Mouse (Mus musculus): Measurements from ENCODE around the gene Fam114a2. TPM values are rescaled to one million over a fixed set of nuclear protein-coding genes. Genes with fewer than 3 reads are reported as not detected.

The Fam114a2 gene
- polyA plus RNA-seq, 1 experiment from 2014 or later = 81.8 TPM

DNA sequence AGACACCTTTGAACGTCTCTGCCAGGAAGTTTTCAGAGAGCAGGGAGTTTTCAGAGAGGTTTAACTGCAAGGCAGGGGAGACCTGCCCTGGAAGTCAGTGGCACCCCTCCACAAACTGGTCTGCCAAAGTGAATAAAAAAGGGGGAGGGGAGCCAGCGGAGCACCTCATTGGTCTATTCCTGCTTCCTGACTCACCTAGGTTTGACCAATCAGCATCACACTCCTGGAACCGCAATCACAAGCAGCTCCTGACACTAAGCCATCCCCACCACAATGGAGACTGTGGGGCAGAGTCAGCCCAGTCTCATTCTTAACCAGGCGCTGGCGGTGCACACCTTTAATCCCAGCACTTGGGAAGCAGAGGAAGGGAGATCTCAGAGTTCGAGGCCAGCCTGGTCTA lies 48.4 kb downstream of the Fam114a2 start:
- WGBS = 49% methylated on average over 6 of the region's 6 CpGs
- Histone ChIP-seq H3K9me3 (no peaks in the 10 kb centered on the region), H3K4me1 (0 out of 2 replicates have a peak, but pooled peaks cover 2% of the 10 kb centered on the region), H3K36me3 (no peaks in the 10 kb centered on the region), H3K27me3 (no peaks in the 10 kb centered on the region; the same call in 1 of the 2 replicates), H3K27ac (no peak overlapping the region), H3K4me3 (no peak overlapping the region), H3K4me2 (no peak overlapping the region), H3K9ac (no peak overlapping the region)
- no peak for ATAC-seq (ENCODE audit: insufficient number of reproducible peaks, insufficient read depth, low FRiP score, low TSS enrichment, low read depth)

DNA sequence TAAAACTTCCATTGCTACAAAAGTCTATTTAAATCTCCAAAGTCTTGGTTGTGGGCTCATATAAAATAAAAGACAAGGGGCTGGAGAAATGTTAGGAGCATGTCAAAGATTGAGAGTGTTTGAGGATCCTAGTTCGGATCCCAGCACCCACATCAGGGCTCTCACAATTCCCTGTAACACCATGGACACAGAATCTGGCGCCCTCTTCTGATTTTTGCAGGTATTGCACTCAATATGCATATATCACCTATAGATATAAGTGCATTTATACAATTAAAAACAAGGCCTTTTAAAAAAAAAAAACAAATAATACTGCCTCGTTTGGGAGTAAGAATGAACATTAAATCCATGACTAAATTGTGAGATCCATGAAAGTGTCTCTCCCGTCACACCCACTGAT lies 49.7 kb downstream of the Fam114a2 start:
- Histone ChIP-seq H3K4me2 (no peak overlapping the region), H3K27ac (no peak overlapping the region), H3K9ac (no peak overlapping the region), H3K36me3 (no peaks in the 10 kb centered on the region), H3K4me1 (0 out of 2 replicates have a peak, but pooled peaks cover 2% of the 10 kb centered on the region), H3K9me3 (no peaks in the 10 kb centered on the region), H3K27me3 (no peaks in the 10 kb centered on the region), H3K4me3 (no peak overlapping the region)
- WGBS = 82% methylated on average over 4 of the region's 4 CpGs
- ATAC-seq (ENCODE audit: insufficient number of reproducible peaks, insufficient read depth, low FRiP score, low TSS enrichment, low read depth) = no peak

DNA sequence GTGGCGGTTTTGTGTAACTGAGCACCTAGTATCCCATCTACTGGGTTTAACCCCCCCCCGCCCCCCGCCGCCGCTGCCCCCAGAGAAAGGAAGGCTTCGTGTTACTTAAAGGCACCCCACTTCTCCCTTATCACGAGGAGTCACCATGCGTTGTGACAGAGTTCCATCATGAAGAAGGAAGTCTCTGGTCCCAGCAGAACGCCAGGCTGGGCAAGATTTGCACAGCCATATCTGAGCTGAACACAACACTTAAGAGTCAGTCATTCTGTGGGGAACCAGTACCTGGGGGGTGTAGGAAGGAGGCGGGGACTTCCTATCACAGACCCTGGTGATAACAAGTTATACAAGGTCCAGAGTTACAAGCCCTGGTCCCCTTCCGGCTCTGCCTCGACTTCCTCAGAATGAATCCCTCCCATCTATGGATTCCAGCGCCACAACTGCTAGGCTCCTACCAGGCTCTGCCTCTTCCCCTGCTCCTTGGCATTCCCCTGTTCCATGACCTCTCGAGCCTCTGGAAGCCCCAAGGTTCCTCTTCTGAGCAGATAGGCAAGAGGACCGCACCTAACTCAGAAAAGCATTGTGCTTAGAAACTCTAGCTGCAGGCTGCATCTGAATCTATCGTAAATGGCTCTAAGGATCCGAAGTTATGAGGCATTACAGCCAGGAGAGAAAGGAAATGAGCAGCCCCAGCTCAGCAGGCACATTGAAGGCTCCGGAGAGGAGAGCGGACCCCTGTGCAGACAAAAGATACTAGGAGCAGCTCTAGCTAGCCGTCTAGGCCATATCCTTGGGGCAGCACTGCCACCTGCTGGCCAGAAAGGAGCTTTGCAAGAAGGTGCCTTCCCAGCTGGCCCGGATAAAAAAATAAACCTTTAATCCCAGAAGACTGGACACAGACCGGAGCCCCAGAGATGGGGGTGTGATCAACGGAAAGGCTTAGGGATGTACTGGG lies 51.0 kb downstream of the Fam114a2 start:
- Histone ChIP-seq H3K9me3 (no peaks in the 10 kb centered on the region), H3K36me3 (no peaks in the 10 kb centered on the region), H3K4me3 (no peak overlapping the region), H3K4me1 (0 out of 2 replicates have a peak, but pooled peaks cover 2% of the 10 kb centered on the region), H3K4me2 (no peak overlapping the region), H3K9ac (no peak overlapping the region), H3K27me3 (no peaks in the 10 kb centered on the region), H3K27ac (no peak overlapping the region)
- no peak for ATAC-seq (ENCODE audit: insufficient number of reproducible peaks, insufficient read depth, low FRiP score, low TSS enrichment, low read depth)
- 55% methylated on average over 23 of the region's 23 CpGs for WGBS

DNA sequence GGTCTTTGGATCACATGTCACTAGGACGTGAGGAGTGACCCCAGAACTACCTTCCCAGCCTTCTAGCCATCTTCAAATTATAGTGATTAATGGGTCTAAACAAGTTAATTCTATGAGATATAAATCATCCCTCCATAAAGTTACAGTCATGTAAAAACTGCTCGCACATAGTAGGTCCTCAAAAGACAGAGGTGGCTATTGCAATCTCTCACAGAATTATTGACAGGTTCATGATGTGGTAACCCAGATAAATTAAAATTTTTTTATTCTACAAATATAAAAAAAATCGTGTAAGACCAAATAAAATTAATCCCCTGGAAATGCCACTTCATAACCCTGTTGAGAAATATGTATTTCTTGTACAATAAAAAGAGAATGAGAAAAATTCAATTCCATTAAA lies 52.6 kb downstream of the Fam114a2 start:
- WGBS = 70% methylated on average over 3 of the region's 3 CpGs
- no peaks in the 10 kb centered on the region for H3K9me3 ChIP-seq
- H3K4me3 ChIP-seq = no peak overlapping the region
- H3K36me3 ChIP-seq = no peaks in the 10 kb centered on the region
- 0 out of 2 replicates have a peak, but pooled peaks cover 2% of the 10 kb centered on the region for H3K4me1 ChIP-seq
- H3K27me3 ChIP-seq = no peaks in the 10 kb centered on the region
- ATAC-seq (ENCODE audit: insufficient number of reproducible peaks, insufficient read depth, low FRiP score, low TSS enrichment, low read depth) = no peak
- H3K4me2 ChIP-seq = no peak overlapping the region
- no peak overlapping the region for H3K27ac ChIP-seq
- H3K9ac ChIP-seq = no peak overlapping the region

DNA sequence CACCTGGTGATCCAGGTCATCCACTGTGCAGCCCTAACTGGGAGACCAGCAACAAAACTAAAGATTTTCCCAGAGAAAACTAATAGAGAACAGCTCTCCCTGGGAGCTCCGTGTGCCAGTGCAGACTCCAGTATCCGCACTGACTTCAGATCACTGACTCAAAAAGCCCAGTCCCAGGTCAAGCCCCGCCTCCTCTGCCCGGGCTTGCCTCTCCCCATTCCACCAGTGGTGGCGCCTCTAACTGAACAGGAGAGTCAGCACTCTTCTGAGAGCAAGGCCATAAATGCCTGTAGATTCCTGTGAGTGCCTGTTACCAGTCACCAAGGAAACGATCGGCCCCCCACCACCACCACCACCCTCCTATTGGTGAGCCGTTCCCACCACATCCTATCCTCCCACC lies 53.4 kb downstream of the Fam114a2 start:
- H3K4me3 ChIP-seq = no peak overlapping the region
- WGBS = 46% methylated on average over 8 of the region's 8 CpGs
- H3K9me3 ChIP-seq = no peaks in the 10 kb centered on the region
- no peaks in the 10 kb centered on the region for H3K27me3 ChIP-seq
- H3K9ac ChIP-seq = no peak overlapping the region
- no peak for ATAC-seq (ENCODE audit: insufficient number of reproducible peaks, insufficient read depth, low FRiP score, low TSS enrichment, low read depth)
- 0 out of 2 replicates have a peak, but pooled peaks cover 2% of the 10 kb centered on the region for H3K4me1 ChIP-seq
- no peak overlapping the region for H3K4me2 ChIP-seq
- no peak overlapping the region for H3K27ac ChIP-seq
- H3K36me3 ChIP-seq = no peaks in the 10 kb centered on the region

DNA sequence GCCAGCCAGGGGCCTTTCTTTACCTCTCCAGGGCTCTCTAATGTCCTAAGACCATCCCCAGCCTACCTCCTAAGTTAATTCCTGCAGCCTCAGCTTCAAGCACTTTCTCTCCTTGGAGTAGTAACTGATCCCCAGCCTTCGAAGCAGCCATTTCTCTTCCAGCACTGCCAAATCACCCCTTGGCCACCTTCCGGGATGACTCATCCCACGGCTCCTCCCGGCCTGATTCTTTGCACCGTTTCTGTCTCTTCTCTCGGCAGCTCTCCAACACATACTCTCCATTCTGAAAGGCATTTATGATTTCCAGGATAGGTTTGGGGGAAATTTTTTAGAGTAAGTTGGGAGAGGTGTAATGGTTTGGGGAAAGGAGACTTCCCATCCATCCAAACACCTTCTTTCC lies 58.7 kb downstream of the Fam114a2 start:
- ATAC-seq (ENCODE audit: insufficient number of reproducible peaks, insufficient read depth, low FRiP score, low TSS enrichment, low read depth) = no peak
- no peaks in the 10 kb centered on the region for H3K4me1 ChIP-seq
- H3K36me3 ChIP-seq = no peaks in the 10 kb centered on the region
- no peaks in the 10 kb centered on the region for H3K9me3 ChIP-seq
- H3K9ac ChIP-seq = no peak overlapping the region
- H3K4me3 ChIP-seq = no peak overlapping the region
- 74% methylated on average over 6 of the region's 6 CpGs for WGBS
- no peaks in the 10 kb centered on the region for H3K27me3 ChIP-seq
- H3K4me2 ChIP-seq = no peak overlapping the region
- H3K27ac ChIP-seq = no peak overlapping the region

DNA sequence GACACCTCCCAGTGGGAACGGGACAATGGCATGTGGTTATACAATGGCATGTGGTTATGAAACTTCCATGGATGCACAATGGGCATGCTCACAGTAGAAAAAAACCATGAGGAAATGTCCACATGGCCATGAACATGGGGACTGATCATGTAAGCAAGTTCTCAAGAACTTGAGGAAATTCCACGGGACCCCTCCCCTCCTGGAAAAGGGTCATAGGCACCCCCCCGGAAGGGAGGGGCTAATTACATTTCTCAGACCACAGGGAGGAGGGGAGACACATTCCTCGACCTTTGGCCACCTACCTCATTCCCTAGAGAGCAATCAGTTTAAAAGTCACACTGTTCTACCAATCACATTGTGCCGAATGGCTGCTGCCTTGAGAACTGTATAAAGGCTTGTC lies 64.0 kb downstream of the Fam114a2 start:
- no peak overlapping the region for H3K27ac ChIP-seq
- H3K4me1 ChIP-seq = no peaks in the 10 kb centered on the region
- WGBS = 42% methylated on average over 5 of the region's 5 CpGs
- H3K4me3 ChIP-seq = no peak overlapping the region
- no peak for ATAC-seq (ENCODE audit: insufficient number of reproducible peaks, insufficient read depth, low FRiP score, low TSS enrichment, low read depth)
- no peak overlapping the region for H3K9ac ChIP-seq
- no peak overlapping the region for H3K4me2 ChIP-seq
- no peaks in the 10 kb centered on the region for H3K9me3 ChIP-seq
- H3K27me3 ChIP-seq = no peaks in the 10 kb centered on the region
- H3K36me3 ChIP-seq = no peaks in the 10 kb centered on the region

DNA sequence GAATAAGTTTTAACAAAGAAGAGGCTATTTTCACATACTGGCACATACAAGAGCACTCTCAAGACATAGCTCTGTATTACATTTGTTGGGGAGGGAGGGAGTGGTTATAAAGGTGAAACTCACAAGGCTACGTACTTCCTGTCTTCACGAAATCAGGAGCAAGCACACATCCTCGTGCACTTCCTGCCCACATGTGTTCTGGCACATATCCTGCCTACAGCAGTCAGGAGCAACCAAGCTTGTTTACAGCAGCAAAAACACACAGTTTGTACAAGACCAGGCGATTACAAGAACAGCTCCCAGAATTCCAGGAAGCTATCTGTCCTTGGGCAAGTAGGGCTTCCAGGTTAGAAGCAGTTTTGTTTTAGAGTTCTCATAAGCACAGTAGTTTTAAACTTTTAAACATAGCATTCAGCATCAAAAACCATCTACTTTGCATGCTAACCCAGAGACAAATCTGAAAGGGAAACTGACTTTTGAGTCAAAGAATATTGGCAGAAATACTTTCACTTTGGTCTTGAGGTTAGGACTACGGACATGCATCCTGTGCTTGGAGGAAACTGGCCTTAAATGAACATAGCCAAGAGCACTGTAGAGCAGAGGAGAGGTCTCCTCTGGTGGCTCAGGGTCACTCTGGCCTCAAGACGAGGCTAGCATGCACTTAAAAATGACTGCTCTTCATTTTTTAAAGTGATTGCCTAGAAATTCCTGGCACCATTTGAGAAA lies 73.0 kb downstream of the Fam114a2 start:
- no peaks in the 10 kb centered on the region for H3K27me3 ChIP-seq
- H3K9me3 ChIP-seq = no peaks in the 10 kb centered on the region
- no peak overlapping the region for H3K9ac ChIP-seq
- ATAC-seq (ENCODE audit: insufficient number of reproducible peaks, insufficient read depth, low FRiP score, low TSS enrichment, low read depth) = no peak
- no peak overlapping the region for H3K27ac ChIP-seq
- no peaks in the 10 kb centered on the region for H3K4me1 ChIP-seq
- H3K4me3 ChIP-seq = no peak overlapping the region
- no peak overlapping the region for H3K4me2 ChIP-seq
- no peaks in the 10 kb centered on the region for H3K36me3 ChIP-seq
- WGBS = 50% methylated on average over 6 of the region's 6 CpGs

DNA sequence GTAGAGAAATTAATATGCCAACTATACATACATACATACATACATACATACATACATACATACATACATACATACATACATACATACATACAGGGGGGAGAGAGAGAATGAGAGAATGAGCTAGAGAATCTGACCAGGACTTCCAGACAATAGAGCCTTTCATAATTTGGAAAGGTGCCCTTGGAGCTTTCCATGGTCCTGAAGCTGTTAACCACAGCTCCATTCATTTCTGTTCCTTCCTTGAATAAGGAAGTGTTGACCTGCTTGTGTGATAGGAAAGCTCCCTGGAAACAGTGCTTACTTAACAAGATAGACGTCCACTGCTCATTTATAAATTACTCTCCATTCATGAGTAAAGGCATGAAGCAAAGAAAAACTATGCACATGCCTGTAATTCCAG lies 84.3 kb downstream of the Fam114a2 start:
- Histone ChIP-seq H3K27me3 (no peaks in the 10 kb centered on the region), H3K27ac (no peak overlapping the region), H3K36me3 (no peaks in the 10 kb centered on the region), H3K9ac (no peak overlapping the region), H3K4me1 (no peaks in the 10 kb centered on the region), H3K4me3 (no peak overlapping the region), H3K9me3 (no peaks in the 10 kb centered on the region), H3K4me2 (no peak overlapping the region)
- 6% methylated on average over 1 of the region's 1 CpGs for WGBS
- ATAC-seq (ENCODE audit: insufficient number of reproducible peaks, insufficient read depth, low FRiP score, low TSS enrichment, low read depth) = no peak

Other genes with a start within 250 kb of the Fam114a2 start
- 50.1 and 52.3 TPM in 2 replicates for gene Mfap3, start within 50 bp of the Fam114a2 start, polyA plus RNA-seq (2015; fragmentation: Nextera tagmentation; extraction: Ambion mirVana)
- 24.1 and 27.7 TPM in 2 replicates for gene Galnt10, start 126.8 kb upstream of the Fam114a2 start, polyA plus RNA-seq (2015; fragmentation: Nextera tagmentation; extraction: Ambion mirVana)